Mouse (Mus musculus): Measurements from ENCODE around the gene Usp5. TPM values are rescaled to one million over a fixed set of nuclear protein-coding genes. Genes with fewer than 3 reads are reported as not detected.
A peak's percentile ranks its signal among the peaks of the same experiment; 100 is the strongest.

The Usp5 gene
- total RNA-seq (2021) = 83.2 and 103 TPM in 2 replicates
- long read RNA-seq, experiment 1, transcript Usp5-202 (20 exons, 3,076 nt) = major isoform, 79 of 116 reads
- long read RNA-seq, experiment 1, transcript Usp5-201 (20 exons, 3,213 nt) = minor isoform, 6 of 116 reads
- long read RNA-seq, experiment 1, partial matches to known transcripts = 12 of 116 reads
- long read RNA-seq, experiment 1, other reads (novel, unspliced or antisense) = 18 of 116 reads
- long read RNA-seq, experiment 2, transcript Usp5-202 (20 exons, 3,076 nt) = major isoform, 45 of 81 reads
- long read RNA-seq, experiment 2, partial matches to known transcripts = 18 of 81 reads
- long read RNA-seq, experiment 2, other reads (novel, unspliced or antisense) = 14 of 81 reads

DNA sequence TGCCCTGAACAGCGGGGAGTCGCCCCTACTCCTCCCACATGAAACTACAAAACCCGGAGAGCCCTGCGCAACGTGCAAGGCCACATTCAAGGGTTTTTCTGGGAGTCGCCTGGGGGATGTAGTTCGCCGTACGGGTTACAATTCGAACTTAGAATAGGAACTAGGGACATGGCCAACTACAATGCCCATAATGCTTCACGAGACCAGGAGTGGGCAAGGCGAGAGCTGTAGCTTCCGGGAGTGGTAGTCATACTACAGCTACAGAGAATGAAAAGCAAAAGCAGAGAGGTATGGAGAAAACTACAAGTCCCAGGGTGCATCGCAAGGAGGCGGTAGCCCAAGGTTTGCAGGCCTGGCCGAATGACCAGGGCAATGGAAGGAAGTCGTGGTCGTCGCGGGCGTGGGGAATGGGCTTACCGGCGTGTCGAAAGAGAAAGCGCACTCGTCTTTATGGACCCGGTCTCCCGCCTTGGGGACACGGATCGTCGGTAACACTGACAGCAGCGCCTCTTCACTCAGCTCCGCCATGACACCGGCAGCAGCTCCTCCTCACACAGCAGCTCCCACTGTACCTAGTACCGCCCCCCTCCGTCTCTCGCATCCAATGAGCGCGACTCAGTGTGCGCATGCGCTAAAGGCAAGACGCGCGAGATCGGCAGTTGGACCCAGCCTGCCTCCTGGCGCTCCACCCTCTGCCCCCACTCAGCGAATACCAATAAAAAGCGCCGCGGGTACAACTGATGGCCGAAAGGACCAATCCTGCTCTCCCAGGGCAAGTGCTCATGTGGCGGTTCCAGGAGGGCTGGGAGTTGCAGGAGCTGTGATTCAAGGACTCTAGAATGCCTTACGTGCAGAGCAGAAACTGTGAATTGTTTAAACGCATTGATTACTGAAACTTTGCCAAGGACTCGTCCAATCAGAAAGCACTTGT, at the start of gene Usp5, which contains the start of gene Cdca3:
Gene Usp5 (minus strand): TSS at position 617 of the 931 bp plus-strand sequence.
Gene Cdca3 (plus strand): TSS at position 680 of the 931 bp plus-strand sequence.
- DNase-seq = peak; percentile 99

DNA sequence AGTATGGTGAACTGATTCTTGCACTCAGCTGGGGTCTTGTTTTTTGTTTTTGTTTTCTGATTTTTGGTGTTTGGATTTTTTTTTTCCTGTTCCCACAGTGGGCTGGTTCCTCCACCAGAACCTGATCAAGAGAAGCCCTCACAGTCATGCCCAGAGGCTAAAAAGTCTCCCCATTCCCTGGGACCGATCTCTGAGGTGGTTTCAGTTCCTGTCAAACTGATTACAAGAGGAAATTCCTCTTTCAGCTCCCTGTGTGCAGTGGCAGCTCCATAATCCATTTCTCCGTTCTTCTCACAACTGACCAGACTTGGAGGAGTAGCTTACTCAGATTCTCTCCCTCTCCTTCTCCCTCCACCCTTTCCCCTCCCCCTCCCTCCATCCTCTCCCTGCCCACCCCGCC, 45.1 kb upstream of the Usp5 start:
- DNase-seq = no peak

DNA sequence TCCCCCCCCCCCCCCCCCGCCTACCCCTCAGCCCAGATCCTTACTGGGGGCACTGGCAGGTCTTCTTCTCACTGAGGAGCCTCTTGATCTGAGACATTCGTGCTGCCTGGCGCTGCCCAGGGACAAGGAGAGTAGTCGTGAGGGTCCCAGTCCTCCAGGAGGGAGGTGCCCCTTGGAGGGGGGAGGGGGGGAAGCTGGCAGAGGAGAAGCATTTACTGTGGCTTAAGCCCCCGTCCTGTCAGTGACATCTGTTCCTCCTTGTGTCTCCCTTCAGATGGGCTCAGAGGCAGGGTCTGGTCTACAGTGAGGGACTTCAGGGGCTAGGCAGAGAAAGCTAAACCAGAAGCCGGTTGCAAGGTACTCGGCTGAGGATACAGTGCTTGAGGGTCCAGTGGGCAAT, 37.3 kb upstream of the Usp5 start:
- DNase-seq = no peak

DNA sequence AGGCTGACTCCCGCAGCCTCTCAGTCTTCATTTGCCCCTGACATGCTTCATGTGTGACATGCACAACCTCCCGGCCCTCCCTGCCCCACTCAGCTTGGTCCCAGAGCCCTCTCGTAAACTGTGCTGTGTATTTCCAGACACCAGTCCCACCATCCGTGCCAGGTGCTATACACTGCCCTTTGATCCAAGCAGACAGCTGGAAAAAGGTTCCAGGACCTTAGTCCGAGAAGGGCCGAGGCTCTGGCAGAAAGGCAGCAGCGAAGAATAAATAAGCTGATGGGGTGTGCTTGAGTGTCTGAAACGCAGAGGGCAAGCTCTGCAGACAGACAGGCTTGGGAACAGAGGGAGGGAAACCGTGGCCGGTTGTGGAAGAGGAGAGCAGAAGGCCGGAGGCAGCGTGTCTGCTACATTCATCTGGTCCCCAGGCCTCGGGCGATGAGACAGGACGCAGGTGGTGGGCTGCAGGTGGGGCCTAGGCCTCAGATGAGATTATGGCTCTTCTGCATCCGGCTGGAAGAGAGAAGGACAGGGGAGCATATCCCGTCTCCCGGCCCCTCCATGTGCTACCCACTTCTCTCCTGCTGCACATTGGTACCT, 36.6 kb upstream of the Usp5 start:
- no peak for DNase-seq

DNA sequence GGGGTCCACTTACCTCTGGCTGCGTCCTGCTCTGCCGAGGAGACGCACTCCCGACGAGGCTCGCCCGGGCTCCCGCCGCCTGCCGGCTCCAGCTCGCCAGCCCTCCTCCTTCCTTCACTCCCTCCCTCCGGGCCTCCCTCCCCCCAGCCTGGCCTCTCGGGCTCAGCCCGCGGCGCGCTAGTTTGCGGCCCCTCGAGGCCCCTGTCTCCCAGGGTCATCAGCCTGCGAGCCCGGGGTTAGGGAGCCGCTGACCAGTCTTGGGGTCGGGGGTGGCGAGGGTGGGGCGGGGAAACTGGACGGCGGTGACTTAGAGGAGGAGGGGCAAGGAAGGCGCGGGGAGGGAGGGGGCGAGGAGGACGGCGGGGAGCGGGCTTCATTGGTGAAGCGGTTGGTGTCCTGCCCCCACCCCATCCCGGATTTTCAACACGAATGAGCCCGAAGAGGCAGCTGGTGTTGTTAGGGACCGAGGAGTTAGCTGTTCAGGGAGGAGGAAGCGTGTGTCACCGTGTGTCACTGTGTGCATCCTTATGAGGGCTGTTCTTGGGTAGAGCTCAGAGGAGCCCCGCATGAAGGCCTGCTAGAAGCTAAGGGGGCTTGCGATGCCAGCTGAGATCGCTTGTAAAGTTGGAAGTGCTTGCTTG, 34.5 kb upstream of the Usp5 start, which contains the start of gene Gpr162:
Gene Gpr162 (minus strand): TSS at position 326 of the 641 bp plus-strand sequence.
- DNase-seq = peak; percentile 86

DNA sequence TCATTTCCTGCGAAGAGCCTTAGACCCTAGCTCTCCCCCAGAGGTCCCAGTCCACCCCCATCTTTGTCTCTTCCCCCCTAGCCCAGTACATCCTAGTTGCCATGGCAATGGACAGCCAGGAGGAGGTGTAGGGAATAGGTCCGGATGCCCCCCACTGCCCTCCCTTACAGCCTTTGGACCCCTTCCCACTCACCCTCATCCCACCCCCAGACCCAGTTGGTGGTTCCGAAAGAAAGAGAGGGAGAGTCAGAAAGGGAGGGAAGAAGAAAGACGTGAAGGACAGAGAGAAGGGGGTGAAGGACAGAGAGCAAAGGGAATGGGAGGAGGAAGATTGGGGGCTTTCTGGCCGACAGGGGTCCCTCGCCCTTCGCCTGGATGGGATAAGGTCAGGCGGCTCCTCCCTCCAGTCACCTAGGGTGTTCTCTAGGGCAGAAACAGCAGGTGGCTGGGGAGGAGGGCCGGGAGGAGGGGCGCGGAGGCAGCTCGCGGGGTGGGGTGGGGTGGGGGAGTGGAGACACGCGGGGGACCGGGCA, 33.9 kb upstream of the Usp5 start:
- DNase-seq = no peak

DNA sequence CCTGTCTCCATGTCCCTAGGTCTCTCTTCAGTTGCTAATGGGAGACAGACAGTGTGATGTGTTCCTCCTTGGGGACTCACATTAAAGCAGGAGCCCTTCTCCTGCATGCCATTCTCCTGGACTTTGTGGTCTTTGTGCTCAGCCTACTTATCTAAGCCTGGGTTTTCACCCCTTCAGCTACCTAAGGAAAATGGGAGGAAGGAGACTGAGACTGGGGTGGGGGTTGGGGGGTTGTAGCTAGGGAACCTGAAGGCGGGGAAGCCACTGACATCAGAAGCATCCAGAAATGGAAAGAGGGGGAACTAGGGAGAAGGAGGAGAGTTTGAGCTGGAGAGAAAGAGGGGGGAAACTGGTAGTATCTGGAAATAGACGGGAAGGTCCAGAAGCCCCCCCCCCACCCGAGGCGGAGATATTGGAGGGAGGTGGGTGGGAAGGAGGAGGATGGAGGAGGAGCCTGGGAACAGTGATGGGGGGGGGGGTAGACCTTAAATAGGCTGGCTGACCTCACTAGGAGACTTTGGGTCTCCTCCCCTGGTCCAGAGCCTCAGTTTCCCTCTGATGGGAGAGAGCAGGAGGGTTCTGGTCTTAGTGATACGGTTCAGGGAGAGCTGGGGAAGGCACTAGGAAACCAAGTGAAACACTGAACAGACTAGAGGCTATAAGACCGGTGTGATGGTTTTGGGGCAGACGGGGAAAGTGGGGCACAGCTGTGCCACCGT, 33.3 kb upstream of the Usp5 start:
- DNase-seq = no peak

DNA sequence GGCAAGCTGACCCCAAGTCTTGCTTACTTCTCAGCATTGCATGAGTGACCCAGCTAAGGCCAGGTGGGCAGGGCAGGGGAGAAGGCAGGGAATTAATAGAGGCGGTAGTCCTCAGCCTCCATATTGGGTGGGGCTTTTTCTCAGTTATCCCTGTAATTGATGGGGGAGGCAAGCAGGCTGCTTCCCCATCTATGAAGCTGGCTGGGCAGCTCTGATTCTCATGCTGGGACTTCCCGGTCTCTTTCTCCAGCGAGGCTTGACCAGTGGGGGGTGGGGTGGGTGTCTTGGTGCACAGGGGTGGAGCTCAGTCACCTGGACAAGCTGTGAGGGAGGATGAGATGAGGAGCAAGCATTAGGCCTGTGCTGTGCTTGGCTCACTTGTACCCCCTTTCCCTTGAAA, 32.5 kb upstream of the Usp5 start:
- no peak for DNase-seq

DNA sequence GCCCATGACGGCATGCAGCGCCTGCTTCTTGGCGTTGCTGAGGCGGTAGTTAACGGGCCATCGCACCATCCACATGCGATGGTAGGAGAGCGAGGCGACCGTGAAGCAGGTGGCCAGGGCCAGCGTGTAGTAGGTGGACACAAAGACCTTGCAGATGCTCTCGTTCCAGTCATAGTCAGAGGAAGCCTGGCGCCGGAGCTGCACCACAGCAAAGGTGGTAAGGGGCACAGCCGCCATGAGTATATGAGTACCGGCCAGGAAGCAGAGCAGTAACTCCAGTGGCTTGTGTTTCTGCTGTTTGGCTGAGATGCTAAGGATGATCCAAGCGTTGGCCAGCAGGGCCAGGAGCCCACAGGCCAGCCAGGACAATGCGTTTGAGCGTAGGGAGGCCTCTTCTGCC, 32.0 kb upstream of the Usp5 start:
- no peak for DNase-seq

DNA sequence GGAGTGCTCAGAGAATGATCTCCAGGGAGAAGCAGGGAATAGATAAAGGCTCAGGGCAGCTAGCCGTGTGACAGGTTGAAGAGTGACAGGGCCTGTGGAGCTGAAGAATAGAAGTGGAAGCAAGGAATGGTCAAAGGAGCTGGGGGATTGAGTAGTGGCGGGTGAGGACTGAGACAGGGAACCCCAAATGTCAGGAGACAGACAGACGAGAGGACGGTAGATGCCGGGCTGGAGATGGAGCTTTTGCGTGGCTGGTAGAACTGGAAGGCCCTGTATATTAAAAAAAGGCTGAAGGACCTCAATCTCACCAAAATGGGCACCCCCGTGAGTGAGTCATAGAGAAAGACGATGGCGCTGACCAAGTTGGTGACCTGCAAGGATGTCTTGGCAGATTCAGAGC, 31.2 kb upstream of the Usp5 start:
- no peak for DNase-seq

DNA sequence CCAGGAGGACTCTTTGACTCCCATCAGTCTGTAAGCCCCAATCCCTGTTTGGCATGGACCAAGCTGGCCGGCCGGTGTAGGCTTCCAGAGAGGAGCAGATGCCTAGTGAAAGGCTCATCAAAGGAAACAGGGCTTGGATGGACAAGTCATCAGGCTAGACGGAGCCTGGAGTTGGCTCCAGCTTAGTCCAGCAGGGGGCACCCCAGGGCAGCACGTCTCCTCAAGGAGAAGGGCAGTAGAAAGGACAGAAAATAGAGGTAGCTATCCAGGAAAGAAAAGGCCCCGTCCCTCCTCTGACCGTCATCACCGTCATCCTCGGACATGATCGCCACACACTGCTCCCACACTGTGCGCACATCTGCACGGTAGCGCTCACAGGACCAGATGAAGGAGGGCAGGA, 30.4 kb upstream of the Usp5 start:
- peak; percentile 95 for DNase-seq

DNA sequence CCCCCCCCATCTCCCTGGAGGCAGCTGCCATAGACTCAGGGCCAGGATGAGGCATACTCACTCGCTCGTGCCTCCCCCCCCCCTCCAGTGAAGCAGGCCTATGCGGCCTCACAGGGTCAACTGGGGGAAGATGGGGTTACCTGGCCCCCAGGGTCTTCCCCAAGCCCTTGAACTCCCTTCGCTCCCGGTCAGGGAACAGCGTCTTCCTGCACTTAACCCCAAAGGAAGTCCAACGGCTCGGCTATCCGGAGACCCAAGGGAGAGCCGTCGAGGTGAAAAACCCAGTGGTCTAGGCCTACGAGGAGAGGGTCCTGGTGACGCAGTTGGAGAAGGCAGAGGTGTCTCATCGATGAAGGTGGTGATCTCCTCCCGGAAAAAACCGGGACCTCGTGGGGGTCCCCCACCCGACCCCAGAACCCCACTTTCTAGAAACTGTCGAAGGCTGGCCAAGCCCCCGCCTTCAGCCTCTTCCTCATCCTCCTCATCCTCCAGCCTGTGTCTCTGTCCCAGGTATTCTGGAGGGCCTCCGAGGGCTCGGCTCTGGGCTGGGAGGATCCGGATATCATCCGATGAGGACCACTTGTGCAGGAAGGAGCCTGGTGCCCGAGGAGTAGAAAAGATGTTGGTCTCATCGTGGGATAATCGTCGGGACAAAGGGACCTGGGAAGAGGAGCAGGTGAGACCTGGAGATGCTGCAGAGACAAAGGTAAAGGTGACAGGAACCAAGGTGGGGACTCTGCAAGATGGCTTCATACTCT, 29.5 kb upstream of the Usp5 start:
- DNase-seq = no peak

DNA sequence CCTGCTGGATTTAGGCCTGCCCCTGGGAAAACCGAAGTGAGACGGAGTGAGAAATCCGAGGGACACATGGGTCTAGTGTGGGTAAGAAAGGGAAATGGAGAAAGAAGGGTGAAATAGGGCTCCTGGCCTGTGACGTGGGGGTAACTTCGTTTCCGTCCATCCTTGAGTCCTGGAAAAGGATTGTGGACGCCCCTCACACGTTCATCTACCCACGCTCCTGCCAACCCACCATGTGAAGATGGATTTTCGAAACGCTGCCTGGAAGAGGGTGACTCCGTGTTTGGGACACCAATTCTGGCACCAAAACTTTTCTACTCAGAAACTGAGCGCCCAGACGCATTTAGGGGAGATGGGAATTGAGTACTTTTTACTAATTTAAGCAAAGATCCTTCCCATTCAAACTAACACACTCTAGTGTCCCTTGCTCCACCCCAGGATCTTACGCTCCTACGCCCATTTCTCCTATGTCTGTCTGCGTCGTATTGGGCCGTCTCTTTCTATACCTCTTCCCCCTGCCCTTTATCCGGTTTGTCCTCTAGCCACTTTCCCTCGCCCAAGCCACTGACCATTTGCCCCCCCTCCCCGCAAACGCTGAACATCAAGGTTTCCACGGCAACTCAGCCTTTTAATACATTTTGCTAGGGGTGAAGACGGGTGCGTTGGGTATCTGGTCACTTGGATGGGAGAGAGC, 28.7 kb upstream of the Usp5 start:
- no peak for DNase-seq

DNA sequence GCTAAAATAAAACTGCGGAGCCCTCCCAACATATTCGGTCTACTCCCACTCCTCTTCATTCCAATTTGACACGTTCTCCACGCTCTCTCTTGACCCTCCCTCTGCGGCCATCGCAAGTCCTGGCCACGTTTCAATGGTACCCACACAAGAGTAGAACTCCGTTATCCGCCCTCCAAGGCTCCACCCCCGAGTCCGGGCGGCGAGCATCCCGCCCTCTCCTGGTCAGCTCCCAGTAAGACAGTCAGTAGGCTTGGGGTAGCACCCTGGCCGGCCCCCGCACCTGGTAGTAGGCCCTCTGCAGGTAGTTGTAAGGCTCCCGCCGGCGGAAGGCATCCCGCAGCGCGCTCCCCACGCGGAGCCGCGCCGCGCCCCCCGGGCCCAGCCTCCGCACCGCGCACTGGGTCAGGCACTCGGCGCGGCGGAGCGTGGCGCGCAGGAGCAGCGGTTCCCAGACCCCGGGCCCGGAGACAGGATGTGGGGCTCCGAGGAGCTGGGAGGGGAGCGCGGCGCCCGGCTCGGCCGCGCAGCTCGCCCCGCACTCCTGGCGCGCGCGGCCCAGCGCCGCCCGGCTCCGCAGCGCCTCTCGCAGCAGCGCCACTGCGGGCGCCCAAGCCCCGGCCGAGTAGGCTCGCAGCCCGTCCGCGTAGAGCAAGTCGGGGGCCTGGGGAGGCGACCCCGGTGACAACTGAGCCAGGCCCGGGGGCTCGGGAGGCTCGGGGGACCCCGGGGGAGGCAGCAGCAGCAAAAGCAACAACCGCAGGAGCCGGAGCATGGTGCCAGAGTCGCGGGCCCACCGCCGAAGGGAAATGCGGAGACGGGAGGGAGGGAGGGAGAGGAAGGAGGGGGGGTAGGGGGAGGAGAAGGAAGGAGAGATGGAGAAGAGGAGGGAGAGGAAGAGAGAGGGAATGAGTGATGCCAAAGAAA, 27.9 kb upstream of the Usp5 start, which contains the start of gene P3h3:
Gene P3h3 (minus strand): TSS at position 837 of the 924 bp plus-strand sequence.
- DNase-seq = peak; percentile 91

DNA sequence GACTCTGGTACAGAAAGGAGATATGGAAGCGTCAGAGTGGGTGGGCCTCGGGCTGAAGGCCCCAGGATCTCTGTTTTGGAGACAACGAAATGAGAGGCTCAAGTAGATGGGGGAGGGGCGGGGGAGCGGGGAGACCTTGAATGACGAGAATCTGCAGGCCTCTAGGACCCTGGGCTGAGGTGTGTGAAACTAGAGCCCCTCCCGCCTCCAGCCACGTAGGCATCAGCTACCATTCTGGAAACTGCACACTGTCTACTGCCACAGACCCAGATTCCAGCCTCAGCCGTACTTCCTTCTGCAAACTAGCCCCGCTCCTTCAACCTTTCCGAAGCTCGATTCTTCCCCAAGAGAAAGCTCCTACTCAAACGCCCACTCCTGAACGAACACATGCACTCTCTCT, 27.0 kb upstream of the Usp5 start:
- DNase-seq = peak; percentile 30

DNA sequence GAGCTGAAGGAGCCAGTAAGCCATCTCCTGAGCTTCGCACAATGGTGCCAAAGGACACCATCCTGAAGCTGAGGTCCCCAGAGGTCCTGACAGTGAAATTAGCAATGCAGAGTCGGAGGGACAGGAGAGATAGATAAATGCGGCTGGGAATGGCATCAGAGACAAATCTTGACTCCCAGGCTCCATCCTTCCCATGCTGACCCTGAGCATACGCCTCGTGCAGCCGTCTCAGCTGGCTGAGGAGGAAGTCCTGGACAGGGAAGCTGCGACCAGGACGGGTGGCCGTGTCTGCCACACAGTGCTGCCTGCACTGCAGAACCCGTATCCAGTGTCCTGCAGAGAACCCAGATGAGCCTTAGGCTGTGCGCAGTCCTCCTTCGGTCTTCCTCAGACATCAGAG, 25.4 kb upstream of the Usp5 start:
- no peak for DNase-seq

DNA sequence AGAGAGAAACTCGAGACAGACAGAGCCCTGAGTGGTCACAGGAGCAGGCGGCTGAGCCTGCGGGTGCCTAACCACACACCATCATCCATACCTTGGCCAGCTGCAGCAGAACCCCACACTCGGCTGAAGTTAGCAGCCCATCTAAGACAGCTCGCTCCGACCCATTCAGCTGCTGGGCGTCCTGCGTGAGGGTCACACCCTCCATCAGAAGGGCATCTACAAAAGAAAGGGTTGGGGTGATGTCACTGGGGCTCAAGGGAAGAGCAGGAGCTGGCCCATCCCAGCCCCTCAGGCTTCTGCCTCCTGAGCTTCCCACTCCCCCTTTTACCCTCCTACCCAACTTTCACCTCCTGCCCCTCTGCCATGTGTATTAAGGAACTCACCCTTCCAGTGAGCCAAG, 21.3 kb upstream of the Usp5 start:
- no peak for DNase-seq

DNA sequence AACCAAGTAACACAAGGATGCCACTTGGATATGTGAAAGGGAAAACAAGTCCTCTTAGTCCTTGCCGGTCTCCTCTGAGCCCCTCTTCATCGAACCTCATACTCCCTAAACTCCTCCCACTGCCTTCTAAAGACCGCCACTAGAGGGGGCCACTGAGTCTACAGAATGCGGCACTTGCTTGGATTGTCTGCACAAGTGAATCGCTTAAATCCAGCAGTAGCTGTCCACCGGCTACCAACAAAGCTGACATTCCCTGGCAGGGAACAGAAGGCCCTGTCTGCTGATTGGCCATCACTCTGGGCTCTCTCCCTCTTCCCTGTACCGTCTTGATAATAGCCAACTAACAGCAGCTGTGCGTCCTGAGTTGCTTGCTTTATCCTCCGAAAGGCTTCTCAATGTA, 18.0 kb upstream of the Usp5 start:
- DNase-seq = peak; percentile 94

All from adrenal gland, postnatal 14 days (tissue).